Mouse (Mus musculus) mature B cell (primary cell): ENCODE results near the gene Adam1a.
"Not testable (repeated sequence)": the region's sequence is repeated elsewhere in the genome, so short reads cannot be mapped to it uniquely, and the experiment has no call there.

ENCODE experiments used
- in situ Hi-C: fragments of 300-500 bp; cut with MboI; formaldehyde crosslinking; loops from 2 replicates; pipeline ENCODE4 v1.14.3; 2019

Adam1a gene

DNA sequence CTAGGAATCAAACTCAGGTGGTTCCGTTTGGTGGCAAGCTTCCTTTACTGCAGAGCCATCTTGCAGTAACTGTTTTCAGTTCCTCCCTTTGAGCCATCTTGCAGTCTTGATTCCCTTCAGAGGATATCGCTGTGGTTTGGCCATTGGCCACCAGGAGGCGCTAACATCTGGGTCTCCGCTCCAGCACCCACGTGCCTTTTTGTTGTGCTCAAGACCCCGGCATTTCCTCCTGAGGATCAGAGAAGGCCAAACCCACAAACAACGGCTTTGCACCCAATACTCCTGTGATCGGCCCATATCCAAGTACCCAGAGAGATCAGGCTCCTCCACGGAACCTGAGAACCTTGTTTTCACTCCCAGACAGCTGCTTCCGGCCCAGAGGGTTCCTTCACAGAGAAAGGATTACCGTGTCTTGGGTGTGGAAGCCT lies 19.2 kb upstream of the Adam1a start:
- in situ Hi-C loops, result loop anchor here (5.0 kb wide), 1 partner anchor 33 kb away; no protein-coding TSS in a partner anchor

DNA sequence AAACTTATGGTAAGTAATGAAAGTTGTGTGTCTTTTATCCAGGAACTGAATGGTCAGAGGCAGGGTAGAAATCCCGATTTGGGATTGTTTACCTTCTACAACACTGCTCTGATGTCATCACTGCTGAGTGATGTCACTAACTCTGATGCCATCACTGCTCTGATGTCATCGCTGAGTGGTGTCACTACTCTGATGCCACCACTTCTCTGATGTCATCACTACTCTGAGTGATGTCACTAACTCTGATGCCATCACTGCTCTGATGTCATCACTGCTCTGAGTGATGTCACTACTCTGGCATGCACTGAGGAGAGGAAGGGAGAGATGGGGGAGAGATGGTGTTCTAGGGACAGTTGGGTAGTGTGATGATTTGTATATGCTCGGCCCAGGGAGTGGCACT lies 17.2 kb upstream of the Adam1a start:
- in situ Hi-C loops, result loop anchor here (5.0 kb wide), 1 partner anchor 35 kb away; no protein-coding TSS in a partner anchor

DNA sequence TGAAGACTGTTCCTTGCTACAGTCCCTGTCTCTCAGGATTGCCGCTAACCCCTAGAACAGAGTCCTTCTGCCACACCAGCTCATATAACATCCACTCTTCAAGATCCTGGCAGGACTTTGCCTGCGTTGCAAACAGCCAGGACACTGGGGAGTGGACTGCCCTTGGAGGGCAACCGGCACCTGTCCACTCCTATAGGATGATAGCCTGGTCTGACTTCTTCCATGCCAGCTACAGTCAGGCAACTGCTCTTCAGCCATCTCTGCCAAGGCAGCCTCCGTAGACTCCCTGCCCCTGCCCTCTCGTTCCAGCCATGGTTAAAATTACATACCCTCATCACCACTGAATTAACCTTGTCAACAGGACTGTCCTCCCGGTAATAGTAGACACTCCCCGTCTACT lies 3.9 kb upstream of the Adam1a start:
- in situ Hi-C loops, result no loop called here

DNA sequence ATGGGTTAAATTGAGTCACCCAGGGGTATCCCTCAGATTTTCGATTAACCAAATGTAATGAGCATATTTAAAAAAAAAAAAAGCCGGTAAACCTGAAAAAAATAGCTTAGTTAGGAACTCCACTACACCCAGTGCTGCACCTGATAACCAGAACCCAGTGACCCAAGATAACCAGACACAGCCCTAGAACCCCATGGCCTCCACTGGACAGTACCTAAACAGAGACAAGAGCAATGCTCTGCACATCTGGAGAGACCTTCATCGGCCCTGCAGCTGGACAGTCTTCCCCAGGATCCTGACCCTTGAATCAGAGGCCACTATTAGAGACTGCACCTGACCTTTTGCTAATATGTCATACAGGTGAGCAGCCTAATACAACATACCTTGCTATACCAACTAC lies 1.8 kb upstream of the Adam1a start:
- in situ Hi-C loops, result no loop called here

DNA sequence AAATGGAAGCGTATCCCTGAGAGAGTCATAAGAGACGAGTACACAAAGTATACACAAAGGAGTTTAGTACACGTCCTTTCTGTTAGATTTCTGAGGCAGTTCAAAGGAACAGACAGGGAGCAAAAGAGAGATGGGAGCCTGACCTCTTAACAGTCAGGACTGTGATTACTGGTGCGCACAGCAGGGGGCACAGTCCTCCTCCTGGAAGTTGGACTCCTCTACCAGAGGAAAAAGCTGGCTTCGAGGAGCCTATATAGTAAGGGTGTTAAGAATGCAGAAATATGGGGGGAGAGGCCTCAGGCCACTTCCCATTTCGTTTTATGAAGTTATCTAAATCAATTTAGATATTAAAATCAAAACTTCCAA lies 1.2 kb upstream of the Adam1a start:
- in situ Hi-C loops, result no loop called here

DNA sequence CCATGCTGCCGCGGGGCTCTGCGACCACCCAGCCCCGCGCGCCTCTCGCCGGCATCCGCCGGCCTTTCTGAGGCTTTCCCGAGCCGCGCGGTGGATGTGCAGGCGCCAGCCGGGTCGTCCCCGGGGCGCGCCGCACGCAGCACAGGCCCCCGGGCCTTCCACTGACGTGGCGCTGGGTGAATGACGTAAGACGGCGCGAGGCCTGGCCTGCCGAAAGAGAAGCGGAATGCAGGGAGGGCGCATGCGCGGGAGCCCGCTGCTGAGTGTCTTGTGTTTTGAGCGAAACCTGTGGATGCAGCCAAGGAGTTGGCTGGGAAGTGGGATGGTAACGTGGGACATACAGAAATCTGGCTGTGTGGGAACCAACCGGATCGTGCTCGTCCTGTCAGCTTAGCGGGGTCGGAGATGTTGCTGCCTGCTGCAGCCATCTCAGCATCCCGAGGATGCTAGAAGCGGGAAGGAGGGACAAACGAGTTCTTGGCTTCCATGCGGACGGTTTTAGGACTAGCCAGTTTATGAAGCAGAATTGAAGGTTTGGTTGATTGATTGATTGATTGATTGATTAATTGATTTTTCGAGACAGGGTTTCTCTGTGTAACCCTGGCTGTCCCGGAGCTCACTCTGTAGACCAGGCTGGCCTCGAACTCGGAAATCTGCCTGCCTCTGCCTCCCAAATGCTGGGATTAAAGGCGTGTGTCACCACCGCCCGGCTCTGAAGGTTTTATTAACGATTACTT lies 679 bp upstream of the Adam1a start, which contains the start of gene Mapkapk5:
Gene Mapkapk5, minus strand, starts transcription at position 113 of the 737 bp plus-strand sequence.
- in situ Hi-C loops, result no loop called here

DNA sequence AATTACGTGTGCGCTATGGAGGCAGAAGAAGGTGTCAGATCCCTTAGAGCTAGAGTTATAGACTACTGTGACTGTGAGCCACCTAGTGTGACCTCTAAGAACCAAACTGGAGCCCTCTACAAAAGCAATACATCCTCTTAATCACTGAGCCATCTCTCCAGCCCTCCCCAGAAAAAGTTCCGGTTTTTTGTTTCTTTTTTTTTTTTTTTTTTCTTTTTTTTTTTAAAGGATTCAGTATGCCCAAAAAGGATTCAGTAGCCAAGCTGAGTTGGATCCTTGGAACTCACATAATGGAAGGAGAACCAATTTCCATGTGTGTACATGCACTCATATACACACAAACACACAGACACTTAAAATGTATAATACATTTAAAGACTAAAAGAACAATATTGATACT lies 1.9 kb downstream of the Adam1a start:
- in situ Hi-C loops, result no loop called here

DNA sequence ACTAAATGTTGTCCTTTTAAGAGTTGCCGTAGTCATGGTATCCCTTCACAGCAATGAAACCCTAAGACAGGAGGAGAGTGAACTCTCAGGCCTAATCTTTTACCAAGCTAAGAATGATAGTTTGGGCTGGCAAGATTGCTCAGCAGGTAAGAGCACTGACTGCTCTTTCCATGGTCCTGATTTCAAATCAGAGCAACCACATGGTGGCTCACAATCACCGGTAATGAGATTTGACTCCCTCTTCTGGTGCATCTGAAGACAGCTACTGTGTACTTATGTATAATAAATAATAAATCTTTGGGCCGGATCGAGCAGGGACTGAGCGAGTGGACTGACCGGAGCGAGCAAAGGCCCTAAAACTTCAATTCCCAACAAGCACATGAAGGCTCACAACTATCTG lies 4.0 kb downstream of the Adam1a start:
- in situ Hi-C loops, result no loop called here

DNA sequence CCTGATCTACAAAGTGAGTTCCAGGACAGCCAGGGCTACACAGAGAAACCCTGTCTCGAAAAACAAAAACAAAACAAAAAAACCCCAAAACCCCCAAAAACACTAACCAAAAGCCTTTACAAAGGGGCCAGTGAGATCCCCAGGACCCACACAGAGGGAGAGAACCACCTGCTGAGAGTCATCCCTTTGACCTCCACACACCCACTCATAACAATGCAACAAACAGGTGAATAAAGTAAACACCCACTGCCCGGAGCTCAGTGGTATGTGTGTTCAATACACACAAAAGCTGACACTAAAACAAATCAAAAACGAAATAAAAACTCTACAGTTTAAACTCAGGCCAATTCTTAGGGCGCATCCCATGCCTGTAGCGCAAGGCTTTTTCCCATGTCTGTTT lies 5.2 kb downstream of the Adam1a start:
- in situ Hi-C loops, result no loop called here

DNA sequence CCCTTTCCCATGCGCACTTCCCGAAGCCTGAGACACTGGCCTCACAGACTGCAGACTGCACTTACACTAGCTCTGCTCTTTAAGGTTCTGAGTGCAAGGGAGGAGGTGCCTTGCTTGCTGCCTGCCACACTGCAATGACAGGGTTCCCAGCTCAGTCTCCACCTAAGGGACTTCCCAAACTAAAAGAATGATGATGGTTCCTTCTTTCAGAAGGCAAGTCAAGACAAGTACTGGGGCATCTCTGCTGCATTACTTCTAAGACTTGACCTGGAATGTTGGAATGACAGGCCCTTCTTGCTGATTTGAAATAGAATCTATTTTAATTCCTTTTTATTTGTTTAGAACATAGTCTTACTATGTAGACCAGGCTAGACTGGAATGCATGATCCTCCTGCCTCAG lies 7.7 kb downstream of the Adam1a start:
- in situ Hi-C loops, result no loop called here

DNA sequence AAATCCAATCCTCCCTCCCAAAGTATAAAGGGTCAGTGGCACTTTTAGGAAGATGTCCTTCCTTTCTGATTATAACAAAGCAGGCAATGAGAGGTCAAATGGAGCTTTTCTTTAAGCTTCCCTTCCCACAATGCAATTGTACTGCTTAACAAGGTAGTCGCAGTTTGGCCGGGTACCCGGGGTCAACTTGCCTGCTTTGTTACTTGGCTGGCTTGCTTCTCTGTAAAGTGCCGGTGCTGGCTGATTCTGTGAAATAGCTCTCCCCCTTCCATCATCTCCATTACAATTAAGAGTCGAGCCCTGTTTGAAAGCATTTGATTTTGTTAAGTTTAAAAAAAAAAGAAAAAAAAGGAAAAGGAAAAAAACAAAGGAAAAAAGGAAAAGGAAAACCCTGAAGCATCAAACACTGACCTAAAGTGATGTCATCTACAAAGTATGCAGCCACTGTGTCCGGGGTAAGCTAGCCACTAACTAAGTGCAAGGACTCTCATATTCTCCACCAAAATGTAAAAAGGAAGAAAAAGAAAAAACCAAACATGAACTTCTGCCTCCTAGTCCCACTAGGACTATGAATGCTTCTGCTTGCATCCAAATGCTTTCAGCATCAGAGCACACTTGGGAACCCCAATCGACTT lies 8.2 kb downstream of the Adam1a start:
- in situ Hi-C loops, result no loop called here

DNA sequence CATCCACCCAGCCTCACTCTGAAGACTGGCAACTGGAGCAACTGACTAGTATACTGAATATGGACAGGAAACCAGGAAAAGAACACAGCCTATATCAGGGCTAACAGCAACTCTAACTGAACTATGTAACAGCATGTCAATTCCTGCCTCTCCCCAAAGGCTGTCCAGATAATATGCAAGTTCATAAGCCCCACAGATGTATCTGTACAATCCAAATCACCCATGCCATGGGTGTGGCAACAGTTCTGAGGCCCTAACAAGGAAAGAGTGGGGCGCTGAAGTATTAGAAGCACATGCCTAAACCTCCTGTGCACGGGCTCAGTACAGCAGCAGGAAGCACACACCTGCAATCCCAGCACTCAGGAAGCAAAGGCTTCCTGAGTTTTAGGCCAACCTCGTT lies 10.2 kb downstream of the Adam1a start:
- in situ Hi-C loops, result no loop called here

DNA sequence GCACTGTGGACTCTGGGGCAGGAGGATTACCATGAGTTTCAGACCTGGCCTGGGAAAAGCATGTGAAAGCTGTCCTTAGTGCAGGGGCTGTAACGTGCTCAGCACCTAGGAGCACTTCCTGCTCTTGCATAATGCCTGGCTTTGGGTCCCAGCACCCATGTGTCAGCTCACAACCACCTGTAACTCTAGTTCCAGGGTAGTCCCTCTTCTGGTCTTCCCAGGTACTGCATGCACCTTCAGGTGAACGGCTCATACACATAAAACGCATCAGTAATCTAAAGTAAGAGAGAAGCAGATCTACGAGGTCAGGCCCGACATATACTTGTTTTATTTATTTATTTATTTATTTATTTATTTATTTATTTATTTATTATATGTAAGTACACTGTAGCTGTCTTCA lies 10.8 kb downstream of the Adam1a start:
- in situ Hi-C loops, result no loop called here

DNA sequence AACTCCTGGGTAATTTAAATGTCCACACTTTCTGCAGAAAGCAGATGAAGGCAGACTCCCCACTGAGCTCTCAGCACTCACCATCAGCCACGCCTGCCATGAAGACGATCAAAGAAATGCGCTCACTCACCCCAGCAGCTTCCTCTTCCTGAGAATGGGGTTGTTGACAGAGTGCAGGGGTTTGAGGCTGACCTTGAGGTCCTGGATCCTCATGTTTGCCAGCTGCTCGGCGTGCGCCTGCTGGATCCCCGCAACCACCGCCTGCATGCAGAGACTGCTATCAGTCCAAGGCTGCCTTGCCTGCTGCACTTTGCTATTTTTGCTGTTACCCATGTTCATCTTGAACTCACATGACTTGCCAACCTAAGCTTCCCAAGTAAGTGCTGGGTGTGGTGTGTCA lies 18.3 kb downstream of the Adam1a start:
- in situ Hi-C loops, result no loop called here

DNA sequence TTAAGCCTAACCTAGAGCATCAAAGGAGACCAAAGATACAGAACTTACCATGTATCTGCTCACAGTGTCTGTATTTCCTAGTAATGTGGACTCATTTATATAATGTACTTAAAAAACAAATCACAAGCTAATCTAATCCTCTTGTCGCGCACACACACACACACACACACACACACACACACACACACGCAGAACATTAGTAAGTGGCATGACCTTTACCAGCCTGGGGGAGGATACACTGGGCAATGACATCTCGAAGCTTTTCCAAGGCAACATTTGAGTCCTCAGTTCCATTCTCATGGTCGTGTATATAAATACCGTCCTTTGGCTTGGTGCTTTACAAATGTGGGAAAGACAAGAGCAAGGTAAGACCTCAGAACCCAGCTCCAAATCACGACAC lies 18.8 kb downstream of the Adam1a start:
- in situ Hi-C loops, result no loop called here

DNA sequence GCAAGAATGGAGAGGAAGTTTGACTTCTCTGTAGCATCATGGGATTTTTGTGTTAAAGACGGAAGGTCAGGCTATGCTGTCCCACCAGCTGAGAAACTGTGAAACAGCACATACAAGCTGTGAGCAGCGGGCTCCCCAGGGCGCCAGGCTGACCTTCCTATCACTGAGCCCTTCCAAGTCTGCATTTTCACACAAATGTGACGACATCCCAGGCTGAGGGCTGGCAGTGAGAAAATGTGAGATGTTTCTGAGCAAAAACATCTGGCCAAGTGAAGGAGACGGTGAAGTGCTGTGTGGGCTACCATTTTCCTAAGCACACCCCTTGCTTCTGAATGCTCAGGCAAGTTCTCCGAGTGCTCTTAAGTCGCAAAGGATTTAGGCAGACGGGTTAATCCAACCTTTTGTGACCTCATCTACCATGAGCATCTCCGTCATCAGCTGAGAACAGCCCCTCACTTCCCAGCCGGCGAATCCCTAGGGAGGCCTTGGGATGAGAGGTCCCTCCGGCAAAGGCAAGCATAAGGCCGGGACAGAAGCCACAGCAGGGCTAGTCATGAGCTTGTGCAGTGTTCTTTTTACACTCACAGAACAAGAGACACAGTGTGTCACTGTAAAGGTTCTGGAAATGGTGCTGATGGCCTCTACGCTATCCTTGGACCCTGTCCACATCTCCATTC lies 19.4 kb downstream of the Adam1a start:
- in situ Hi-C loops, result no loop called here

DNA sequence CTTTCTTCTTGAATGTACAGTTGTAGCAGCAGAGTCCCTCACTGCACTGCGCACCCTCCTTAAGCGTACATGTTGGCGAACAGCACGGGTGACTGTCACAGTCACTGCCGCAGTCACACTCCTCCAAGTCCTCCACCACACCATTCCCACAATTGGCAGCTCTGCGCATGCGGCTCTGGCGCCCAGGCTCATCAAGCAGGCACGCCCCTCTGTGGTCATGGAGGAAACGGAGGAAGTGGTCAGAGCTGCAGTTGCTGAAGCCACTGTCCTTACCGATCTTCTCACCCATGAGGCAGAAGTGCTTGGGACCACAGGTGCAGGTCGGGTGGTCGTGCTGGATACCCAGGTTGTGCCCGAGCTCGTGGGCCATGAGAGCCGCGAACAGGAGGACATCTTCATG lies 25.5 kb downstream of the Adam1a start:
- in situ Hi-C loops, result not testable (repeated sequence)

DNA sequence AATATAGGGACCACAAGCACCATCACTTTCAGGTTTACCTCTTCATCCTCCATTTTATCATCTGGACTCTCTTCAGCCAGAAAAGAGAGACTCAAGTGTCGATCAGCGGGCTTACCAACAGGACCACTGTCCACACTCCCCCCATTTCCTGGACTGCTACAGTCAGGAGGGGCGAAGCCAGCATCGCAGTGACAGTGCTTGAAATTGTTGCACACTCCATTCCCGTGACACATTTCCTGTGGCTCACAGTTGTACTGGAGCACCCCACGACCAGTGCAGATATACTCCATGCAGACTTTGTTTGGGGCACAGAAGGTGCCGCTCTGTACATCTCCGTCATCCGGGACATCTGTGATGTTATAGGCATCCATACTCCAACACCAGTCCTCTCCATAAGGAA lies 26.3 kb downstream of the Adam1a start:
- in situ Hi-C loops, result no loop called here

DNA sequence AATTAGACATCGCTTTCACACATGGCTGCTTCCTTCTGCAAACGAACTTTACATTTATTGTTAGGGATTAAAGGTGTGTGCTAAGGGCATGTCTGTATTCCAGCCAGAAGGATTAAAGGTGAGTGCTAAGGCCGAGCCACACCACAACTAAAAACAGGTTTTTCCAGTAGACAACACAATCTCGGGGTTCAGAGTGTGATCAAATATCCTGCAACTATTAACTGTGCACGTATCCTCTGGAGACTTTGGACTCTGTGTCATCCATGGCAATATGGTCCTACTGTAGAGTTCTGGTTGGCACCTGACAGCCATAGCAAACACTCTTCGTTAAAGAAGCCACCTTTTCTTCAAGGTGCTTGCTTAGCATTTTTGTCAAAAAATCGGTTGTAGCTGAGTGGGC lies 35.3 kb downstream of the Adam1a start:
- in situ Hi-C loops, result no loop called here

DNA sequence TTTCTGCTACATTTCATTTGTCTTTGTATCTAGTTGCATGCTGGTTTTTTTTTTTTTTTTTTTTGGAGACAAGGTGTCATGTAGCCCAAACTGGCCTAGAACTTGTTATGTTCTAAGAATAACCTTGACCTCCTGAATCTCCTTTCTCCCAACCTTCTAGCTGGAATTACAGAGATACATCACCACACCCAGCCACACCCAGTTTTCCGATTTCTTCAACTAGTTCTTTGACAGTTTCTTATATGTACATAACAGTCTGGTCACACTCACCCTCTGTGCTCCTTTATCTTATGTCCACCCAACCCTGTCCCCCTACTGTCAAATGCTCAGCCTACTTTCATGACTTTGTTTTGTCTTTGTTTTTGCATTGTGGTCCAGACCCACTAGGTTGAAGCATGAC lies 38.4 kb downstream of the Adam1a start:
- in situ Hi-C loops, result no loop called here

DNA sequence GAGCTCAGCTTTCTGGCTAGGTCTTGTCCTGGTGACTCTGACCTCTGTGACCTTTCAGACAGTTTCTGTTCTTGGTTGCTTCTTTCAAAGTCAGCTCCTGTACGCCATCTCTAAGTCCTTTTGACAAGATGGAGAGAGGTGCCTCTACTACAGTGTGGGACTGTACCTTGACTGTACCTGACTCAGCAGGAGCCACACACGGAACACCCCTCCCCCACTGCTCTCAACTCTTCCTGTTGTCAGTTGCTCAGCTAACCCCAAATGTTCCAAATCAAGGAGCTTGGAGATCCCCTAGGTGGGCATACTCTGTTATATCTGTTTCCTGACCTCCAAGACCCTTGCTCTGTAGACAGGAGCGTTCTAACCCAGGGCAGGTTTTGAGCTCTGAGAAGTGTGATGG lies 42.1 kb downstream of the Adam1a start, which contains the start of gene Adam1b:
Gene Adam1b, minus strand, starts transcription at position 205 of the 400 bp plus-strand sequence.
- in situ Hi-C loops, result no loop called here

DNA sequence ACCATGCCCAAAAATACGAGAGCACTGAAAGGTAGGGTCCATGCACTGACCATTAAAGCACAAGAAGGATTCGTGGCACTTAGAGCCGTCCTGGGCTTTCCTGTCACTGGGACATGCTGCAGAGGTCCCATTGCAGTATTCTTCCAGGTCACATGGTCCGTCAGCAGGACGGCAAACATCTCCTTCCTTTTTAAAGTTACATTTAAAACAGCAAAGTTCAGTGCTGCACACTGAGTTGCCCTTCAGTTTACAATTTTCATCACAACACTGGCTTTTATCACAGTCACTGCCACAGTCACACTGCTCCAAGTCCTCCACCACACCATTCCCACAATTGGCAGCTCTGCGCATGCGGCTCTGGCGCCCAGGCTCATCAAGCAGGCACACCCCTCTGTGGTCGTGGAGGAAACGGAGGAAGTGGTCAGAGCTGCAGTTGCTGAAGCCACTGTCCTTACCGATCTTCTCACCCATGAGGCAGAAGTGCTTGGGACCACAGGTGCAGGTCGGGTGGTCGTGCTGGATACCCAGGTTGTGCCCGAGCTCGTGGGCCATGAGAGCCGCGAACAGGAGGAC lies 43.8 kb downstream of the Adam1a start:
- in situ Hi-C loops, result not testable (repeated sequence)

DNA sequence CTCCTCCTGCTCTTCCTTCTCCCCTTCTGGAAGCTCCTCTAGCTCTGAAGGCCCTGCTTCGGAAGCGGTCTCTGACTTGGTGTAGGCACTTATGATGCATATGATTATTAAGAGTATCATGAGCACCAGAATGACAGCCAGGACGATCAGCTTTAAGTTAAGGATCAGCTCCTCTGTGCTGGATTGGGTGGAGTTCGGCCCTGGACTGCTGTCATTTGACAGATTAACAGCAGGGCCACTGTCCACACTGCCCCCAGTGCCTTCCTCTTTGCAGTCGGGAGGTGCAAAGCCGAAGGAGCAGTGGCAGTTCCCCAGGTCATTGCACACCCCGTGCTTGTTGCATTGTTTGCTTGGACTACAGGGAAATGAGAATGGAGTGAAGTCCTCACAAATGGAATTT lies 44.6 kb downstream of the Adam1a start:
- in situ Hi-C loops, result no loop called here
